Mouse (Mus musculus) frontal cortex, postnatal 36 days (tissue): ENCODE results near the gene Cd8b1.

Experiments used
- DNase-seq, 2 experiments: peaks; one replicate each; pipeline ENCODE4 v3.0.0; 2022; ENCODE audit warnings: low spot score in 2 of 2

Gene Cd8b1

DNA sequence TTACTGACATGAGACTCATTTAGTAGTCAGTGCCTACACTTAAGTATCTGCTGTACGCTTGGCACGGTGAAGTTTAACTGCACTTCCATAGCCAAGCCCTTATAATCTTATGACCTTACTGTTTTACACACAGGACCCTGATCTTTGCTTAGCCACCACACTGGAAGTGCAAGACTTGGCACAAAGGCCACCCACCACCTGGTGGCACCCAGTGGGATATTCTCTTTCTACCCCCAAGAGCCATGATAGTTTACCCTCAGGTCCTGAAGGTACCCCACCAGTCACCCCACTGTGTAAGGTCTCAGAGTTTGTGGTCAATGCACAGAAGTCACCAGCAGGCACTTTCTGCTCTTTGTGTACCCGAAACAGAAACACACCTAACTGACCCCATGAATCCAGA, 28.6 kb downstream of the Cd8b1 start:
- DNase-seq: no peak

DNA sequence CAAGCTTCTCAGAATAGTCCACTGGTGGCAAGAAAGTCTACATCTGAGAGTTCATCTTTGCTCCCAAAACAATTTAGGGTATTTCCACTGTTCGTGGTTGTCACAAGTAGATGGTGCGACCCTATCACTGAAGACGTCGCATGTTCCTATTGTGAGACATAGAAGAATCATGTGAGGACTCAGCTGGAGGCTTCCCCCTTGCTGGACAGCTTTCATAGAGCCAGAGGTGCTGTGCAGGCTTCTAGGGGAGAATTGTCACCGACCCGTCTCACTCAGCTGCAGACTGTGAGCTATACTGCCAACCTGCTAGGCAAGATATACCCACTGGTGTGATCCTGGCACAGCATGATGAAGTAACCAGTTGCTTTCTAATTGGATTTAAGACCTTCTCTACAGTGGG, 29.6 kb downstream of the Cd8b1 start:
- no peak for DNase-seq

DNA sequence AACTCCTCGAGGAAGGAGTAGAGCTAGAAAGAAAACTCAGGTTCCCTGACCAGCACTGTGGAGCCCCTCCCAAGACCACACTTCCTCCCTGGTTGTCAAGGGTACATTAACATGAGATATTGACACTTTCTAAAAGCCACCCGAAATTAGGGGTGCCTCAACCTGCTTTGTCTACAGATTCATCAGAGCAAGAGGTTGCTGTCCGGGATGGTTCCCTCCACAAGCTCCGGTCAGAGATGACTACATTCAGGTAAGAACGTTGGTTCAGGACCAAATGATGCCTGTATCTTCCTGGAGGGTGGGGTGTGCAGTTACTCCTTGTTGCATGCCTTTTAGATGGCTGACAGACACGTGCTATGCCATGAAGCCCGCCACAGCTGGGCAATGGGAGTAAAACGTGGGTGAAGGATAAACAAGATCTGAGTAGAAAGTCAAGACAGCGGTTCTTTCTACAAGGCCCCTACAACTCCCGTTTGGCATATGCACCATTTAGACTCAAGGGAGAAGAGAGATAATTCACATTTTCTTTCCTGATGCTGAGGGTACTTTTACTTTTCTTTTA, 30.4 kb downstream of the Cd8b1 start:
- no peak for DNase-seq

DNA sequence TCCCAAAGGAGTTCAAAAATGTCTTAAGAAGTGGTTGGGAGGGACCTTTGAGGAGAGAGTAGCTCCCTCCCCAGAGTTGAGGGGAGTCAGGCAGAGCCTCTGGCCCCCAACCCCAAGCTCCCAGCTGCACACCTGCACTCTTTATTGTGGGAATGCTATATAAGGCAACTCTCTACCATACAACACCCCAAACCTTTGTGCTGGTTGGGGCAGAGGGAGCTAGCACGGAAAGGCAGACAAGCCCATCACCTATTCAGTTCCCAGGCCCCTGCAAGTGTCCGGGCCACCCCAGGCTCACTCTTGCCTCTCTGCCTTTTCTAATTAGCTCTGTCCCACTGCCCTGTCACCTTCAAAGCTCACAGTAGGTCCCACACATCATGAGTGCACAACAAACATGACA, 31.1 kb downstream of the Cd8b1 start:
- no peak for DNase-seq

DNA sequence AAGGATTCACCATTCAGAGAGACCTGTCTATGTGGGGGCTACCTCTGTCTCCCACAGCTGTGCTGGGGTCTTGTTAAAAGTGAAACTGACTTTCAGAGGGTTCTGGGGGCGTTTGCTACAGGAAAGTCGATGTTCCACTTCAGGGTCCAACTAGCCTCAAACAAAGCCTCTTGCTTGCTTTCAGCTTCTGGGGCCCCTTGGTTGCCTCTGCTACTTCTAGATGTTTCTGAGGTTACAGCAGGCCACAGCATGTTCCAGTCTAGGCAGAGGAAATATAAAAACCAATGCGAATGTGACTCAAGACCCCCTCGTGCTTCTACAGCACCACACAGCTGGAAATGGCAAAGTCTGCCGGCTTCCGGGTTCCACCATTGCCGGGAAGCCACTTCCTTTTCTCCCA, 34.9 kb downstream of the Cd8b1 start:
- no peak for DNase-seq

DNA sequence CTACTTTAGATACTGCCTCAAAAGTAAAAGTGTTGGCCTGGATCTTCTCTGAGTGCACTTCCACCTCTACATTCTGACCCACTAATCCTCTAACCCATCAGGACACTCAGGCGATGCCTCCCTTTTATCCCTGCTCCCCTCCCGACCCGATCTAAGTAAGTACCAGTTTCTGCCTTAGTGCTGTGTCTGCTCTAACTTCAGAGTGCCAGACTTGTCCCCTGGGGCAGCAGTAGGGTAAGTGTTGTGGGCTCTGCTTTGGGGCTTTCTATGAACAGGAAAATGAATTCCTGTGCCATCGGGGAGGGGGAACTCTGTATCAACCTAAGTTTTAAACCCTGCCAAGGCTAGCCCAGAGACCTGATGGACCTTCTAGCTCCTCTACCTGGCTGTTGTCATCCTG, 37.6 kb downstream of the Cd8b1 start:
- DNase-seq: no peak

DNA sequence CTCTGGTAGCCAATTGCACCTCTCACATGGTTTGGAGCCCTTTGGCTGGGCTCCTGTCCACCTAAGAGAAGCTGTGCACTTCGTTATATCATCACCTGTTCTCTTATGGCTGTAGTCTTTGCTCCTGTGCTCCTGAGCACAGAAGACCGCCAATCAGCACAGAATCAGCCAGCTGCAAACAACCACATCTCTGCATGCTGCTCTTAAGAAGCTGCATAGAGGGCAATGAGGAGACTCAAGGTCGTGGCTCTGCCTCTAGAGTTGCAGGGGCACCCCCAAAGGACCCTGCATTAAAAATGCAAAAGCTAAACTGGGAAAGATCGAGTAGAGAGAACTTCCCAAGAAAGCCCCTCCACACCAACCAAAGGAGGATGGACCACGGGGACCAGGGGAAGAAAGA, 38.2 kb downstream of the Cd8b1 start:
- no peak for DNase-seq

DNA sequence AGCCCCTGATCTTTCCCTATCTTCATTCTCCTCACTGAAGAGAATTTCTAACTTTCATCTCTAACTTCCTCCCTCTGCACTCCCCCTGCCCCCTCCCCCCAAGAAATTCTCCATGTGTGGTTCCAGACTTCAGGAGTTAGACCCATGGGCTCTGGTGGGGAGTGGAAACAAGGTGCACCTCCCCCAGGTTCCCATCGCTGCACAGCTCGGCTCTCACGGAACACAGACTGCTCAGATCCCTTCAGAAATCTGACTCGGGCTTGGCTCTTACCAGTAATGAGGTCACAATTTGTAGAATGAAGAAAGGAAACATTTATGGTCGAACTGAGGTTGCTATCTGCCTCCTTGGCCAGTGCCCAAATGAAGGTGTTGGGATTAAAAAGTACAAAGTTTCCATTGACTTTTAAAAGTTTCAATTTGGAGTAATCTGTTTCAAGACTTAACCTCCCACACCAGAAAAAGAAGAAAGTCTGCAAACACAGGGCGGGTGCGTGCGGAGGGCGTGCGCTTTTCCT, 38.6 kb downstream of the Cd8b1 start:
- DNase-seq: no peak

DNA sequence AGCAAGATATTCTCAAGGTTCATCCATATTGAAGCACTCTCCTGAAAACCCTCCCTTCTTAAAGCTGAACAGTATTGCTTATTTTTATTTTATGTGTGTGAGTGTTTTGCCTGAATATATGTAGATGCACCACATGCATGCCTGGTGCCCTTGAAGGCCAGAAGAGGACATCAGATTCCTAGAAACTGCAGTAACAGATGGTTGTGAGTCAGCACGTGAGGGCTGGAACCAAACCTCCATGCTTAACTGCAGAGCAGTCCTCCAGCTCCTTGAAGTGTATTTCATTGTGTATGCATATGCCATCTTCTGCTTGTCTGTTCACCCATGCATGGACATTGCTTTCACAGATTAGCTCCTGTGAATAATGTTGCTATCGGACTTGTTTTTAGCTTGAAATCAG, 41.4 kb downstream of the Cd8b1 start:
- peak; percentile 9 to 13 for DNase-seq

DNA sequence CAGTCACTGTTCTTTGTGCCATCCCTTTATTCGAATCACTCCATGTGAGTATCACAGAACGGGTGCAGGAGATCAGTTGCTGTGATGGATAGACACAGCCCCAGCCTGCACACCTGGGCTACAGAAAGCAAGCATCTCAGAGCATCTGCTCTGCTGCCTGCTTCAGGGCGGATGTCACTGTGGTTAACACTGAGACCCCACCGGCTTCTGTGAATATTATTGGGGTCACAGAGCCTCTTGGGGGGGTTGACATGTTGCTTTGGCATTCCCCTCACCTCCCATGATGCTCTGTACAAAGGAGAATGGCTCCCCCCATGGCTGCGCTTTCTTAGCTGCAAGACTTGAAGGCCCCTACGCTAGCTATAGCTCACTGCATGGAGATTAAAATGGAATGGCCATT, 46.8 kb downstream of the Cd8b1 start:
- DNase-seq: no peak

DNA sequence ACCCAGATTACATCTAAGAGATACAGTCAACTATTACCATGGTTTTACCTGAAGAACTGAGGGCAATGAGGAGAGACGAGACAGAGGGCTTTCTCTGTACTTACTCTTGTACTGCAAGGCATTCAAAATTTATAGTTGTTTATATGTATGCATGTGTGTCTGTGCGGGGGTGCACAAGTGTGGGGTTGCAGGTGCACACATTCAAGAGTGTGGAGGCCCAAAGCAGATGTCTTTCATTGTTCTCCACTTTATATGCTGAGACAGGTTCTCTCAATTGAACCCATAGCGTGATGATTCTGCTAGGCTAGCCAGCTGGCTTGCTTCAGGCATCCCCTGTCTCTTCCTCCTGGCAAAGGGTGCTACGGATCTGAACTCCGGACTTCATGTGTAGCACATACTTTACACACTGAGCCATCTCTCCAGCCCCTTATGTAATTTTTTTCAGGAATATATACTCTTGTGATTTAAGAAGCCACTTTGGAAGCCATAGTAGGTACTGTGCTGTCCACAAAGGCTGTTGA, 48.6 kb downstream of the Cd8b1 start:
- no peak for DNase-seq

DNA sequence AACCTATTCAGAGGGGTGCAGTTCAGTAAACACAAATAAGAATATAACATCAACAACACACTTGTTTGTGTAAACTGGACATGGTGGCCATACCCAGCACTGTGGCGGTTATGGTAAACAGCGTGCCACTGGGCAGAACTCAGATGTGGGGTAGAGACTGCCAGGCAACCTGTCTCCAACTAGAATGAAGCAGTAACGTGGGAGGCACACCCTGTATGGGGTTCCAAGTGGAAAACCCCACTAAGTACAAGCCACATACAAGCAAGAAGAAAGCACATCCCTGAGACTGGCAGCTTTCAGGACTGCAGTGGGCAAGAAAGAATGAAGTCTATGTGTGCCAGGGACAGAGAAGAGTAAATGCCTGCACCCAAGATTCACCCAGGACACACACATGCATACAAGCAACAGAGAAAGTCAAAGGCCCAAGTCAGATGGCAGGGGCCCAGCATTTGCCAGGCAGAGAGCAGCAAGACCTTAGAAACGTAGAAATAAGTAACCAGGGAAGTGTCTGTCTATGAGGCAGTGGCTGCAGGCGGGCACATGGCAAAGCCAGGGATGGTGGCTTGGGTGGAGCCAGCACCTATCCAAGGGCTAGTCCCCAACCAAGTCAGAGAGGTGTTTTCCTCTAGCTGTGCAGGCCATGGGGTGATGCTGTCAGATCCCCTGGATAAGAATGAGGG, 49.6 kb downstream of the Cd8b1 start:
- no peak for DNase-seq

DNA sequence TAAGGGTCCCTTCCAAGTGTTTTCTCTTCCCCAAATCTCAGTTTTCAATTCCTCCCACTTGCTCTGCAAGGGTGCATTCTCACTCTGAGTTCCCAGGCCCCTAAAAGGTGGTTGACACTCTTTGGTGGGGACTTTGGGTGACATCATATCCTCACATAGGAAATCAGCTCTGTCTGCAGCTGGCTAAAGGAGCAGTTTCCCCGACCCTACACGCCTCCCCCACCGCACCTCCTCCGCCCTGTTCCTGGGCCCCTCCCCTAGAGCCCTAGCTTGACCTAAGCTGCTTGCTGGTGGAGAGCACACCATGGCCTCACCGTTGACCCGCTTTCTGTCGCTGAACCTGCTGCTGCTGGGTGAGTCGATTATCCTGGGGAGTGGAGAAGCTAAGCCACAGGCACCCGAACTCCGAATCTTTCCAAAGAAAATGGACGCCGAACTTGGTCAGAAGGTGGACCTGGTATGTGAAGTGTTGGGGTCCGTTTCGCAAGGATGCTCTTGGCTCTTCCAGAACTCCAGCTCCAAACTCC, 50.7 kb downstream of the Cd8b1 start, which contains the start of gene Cd8a:
Gene Cd8a, plus strand, starts transcription at position 179 of the 527 bp plus-strand sequence.
- no peak for DNase-seq

DNA sequence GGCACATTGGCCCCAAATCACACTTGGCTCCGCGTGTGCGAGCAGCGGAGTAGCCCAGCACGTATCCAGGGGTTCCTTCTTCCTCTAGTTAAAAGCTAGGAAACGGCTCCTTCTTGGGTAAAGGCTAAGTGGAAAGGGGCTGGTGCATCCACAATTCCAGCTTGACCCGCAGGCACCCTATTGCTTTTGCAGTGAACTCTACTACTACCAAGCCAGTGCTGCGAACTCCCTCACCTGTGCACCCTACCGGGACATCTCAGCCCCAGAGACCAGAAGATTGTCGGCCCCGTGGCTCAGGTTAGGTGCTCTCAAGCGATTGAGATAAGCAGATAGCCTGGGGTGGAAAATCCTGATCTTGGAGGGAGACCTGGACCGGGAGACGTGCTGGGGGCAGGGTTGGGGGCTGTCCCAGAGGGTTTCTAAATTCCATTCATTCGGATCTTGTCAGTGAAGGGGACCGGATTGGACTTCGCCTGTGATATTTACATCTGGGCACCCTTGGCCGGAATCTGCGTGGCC, 51.8 kb downstream of the Cd8b1 start:
- no peak for DNase-seq

DNA sequence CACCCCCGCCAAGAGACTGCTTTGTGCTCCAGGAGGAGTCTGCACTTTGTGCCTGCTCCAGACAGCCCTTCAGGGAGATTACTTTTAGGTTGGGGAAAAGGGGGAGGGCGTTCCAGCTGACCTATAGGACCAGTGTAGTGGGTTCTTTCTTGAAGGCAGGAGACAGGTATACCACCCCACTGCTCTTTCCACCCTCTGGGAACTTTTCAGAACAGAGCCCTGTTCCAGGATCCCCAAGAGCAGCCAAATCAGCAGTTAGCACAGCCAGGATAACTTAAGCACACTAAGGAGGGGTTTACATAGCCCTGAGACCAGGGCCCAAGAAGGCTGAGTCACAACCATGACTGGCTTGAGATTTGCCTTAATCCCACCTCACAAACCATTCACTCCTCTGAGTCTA, 52.3 kb downstream of the Cd8b1 start:
- no peak for DNase-seq

DNA sequence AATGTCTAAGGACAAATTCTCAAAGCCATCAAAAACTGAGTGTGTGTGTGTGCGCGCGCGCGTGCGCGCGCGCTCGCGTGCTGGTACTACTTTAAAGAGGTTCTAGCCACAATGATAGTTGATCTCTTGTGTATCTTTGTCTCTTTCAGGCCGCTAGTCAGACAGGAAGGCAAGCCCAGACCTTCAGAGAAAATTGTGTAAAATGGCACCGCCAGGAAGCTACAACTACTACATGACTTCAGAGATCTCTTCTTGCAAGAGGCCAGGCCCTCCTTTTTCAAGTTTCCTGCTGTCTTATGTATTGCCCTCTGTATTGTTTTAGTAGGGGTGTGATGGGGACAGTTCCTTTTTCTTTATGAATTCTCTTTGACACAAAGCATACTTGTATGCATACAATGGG, 54.1 kb downstream of the Cd8b1 start:
- DNase-seq: no peak

DNA sequence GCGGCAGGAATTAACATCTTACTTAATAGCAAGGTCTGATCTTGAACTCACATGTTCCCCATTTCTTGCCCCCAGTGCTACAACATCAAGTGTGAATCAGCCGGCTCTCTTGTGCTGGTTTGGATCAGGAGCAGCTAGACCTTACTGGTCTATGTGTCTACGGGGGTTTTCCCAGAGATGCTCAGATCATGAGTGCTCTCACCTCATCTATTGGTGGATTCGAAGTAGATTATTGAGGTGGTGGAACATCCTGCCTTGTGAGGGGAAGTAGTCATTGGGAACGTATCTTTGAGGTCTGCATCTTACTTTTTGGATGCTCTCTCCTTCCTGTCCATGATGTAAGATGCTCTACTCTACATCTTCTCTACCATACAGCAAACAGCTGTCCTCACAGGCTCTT, 59.1 kb downstream of the Cd8b1 start:
- DNase-seq: no peak
